Mouse (Mus musculus): ENCODE results near the gene Theg. TPM values are rescaled to one million over a fixed set of nuclear protein-coding genes. Genes with fewer than 3 reads are reported as not detected.

Gene Theg
- polyA plus RNA-seq, 2 experiments: not detected

DNA sequence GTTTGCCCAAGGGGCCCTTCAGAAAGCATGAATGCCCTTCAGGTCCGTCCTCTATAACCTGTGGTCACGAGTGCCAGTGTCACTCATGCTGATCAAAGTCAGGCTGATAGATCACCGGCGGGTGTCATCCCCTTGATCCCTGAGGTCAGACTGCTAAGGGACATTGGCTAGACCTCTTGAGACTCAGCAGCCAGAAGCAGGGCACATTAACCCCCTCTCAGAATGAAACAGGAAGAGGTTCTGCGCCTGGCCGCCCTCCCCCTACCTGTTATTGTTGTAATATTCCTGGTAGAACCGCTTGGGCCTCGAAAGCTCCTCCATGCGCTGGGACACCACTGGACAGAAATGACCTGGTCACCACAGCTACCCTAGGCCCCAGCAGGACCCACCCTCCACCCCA, 2.7 kb downstream of the Theg start:
- 81% methylated on average over 9 of the region's 9 CpGs for WGBS
- no peak overlapping the region for H3K9ac ChIP-seq (ENCODE audit: low read depth, low read length, severe bottlenecking)
- no peaks in the 10 kb centered on the region for H3K4me1 ChIP-seq (ENCODE audit: control insufficient read depth, insufficient read depth, low read length)

GRCm38 (mm10) chr10:79584021-79584420, 3.1 kb downstream of the Theg start:
- H3K4me1 ChIP-seq (ENCODE audit: control insufficient read depth, insufficient read depth, low read length): no peaks in the 10 kb centered on the region
- no peak overlapping the region for H3K9ac ChIP-seq (ENCODE audit: low read depth, low read length, severe bottlenecking)
- WGBS: 53% methylated on average over 7 of the region's 7 CpGs
- ATAC-seq (ENCODE audit: low FRiP score, low read depth) (no peak), DNase-seq (ENCODE audit: low spot score) (no peak)
- H3K9me3 ChIP-seq (ENCODE audit: control insufficient read depth, low read length): no peaks in the 10 kb centered on the region
- no peak for TF ChIP-seq POLR2A (IDR thresholded peaks at IDR 0.05; ENCODE audit: borderline replicate concordance, extremely low read depth, insufficient read depth, insufficient read length)
- H3K4me3 ChIP-seq (replicated peaks; ENCODE audit: low read length): no peak overlapping the region
- no peak overlapping the region for H3K4me2 ChIP-seq (replicated peaks; ENCODE audit: low read depth, low read length, severe bottlenecking)
- no peak overlapping the region for H3K27ac ChIP-seq (replicated peaks; ENCODE audit: low read depth, low read length)
- H3K36me3 ChIP-seq (ENCODE audit: control insufficient read depth, insufficient read depth, low read length): no peaks in the 10 kb centered on the region
- no peaks in the 10 kb centered on the region for H3K27me3 ChIP-seq (ENCODE audit: control insufficient read depth, insufficient read depth, low read length)

More for the DNA sequence above, 2.7 kb downstream of the Theg start:
- TF ChIP-seq POLR2A (IDR thresholded peaks at IDR 0.05; ENCODE audit: borderline replicate concordance, extremely low read depth, insufficient read depth, insufficient read length): no peak
- ATAC-seq (ENCODE audit: low FRiP score, low read depth): no peak
- H3K4me2 ChIP-seq (replicated peaks; ENCODE audit: low read depth, low read length, severe bottlenecking): no peak overlapping the region
- no peak overlapping the region for H3K27ac ChIP-seq (replicated peaks; ENCODE audit: low read depth, low read length)
- no peaks in the 10 kb centered on the region for H3K9me3 ChIP-seq (ENCODE audit: control insufficient read depth, low read length)
- H3K4me3 ChIP-seq (replicated peaks; ENCODE audit: low read length): no peak overlapping the region
- no peaks in the 10 kb centered on the region for H3K36me3 ChIP-seq (ENCODE audit: control insufficient read depth, insufficient read depth, low read length)
- no peak for DNase-seq (ENCODE audit: low spot score)
- H3K27me3 ChIP-seq (ENCODE audit: control insufficient read depth, insufficient read depth, low read length): no peaks in the 10 kb centered on the region

GRCm38 (mm10) chr10:79581501-79581900, 5.6 kb downstream of the Theg start:
- TF ChIP-seq POLR2A (IDR thresholded peaks at IDR 0.05; ENCODE audit: borderline replicate concordance, extremely low read depth, insufficient read depth, insufficient read length): no peak
- DNase-seq (ENCODE audit: low spot score): no peak
- no peaks in the 10 kb centered on the region for H3K27me3 ChIP-seq (ENCODE audit: control insufficient read depth, insufficient read depth, low read length)

DNA sequence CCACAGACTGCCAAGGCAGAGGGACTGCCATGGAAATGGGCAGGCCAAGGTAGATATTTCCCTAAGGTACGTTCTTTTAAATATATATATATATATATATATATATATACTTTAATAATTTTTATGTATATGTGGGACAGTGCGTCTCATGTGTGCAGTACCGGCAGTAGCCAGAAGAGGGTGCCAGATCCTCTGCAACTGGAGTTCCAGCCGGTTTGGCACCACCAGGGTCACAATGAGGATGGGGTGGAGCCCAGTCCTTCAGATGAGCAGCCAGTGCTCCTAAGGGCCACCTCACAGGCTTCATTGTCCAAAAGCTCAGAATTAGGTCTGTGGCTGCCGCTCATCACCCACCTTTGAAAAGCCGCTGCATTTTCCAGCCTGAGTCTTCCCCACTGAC, 6.3 kb downstream of the Theg start:
- TF ChIP-seq POLR2A (IDR thresholded peaks at IDR 0.05; ENCODE audit: borderline replicate concordance, extremely low read depth, insufficient read depth, insufficient read length): no peak
- H3K27me3 ChIP-seq (ENCODE audit: control insufficient read depth, insufficient read depth, low read length): no peaks in the 10 kb centered on the region
- no peak overlapping the region for H3K9ac ChIP-seq (ENCODE audit: low read depth, low read length, severe bottlenecking)
- no peak overlapping the region for H3K4me3 ChIP-seq (replicated peaks; ENCODE audit: low read length)
- no peaks in the 10 kb centered on the region for H3K9me3 ChIP-seq (ENCODE audit: control insufficient read depth, low read length)
- H3K36me3 ChIP-seq (ENCODE audit: control insufficient read depth, insufficient read depth, low read length): no peaks in the 10 kb centered on the region
- no peak overlapping the region for H3K27ac ChIP-seq (replicated peaks; ENCODE audit: low read depth, low read length)
- WGBS: 40% methylated on average over 6 of the region's 6 CpGs
- DNase-seq (ENCODE audit: low spot score) (no peak), ATAC-seq (ENCODE audit: low FRiP score, low read depth) (no peak)
- no peaks in the 10 kb centered on the region for H3K4me1 ChIP-seq (ENCODE audit: control insufficient read depth, insufficient read depth, low read length)
- H3K4me2 ChIP-seq (replicated peaks; ENCODE audit: low read depth, low read length, severe bottlenecking): no peak overlapping the region

More at GRCm38 (mm10) chr10:79581501-79581900, 5.6 kb downstream of the Theg start:
- ATAC-seq (ENCODE audit: low FRiP score, low read depth): no peak
- H3K36me3 ChIP-seq (ENCODE audit: control insufficient read depth, insufficient read depth, low read length): no peaks in the 10 kb centered on the region
- H3K4me3 ChIP-seq (replicated peaks; ENCODE audit: low read length): no peak overlapping the region
- 87% methylated on average over 8 of the region's 8 CpGs for WGBS
- no peak overlapping the region for H3K9ac ChIP-seq (ENCODE audit: low read depth, low read length, severe bottlenecking)
- no peaks in the 10 kb centered on the region for H3K4me1 ChIP-seq (ENCODE audit: control insufficient read depth, insufficient read depth, low read length)
- H3K27ac ChIP-seq (replicated peaks; ENCODE audit: low read depth, low read length): no peak overlapping the region
- no peaks in the 10 kb centered on the region for H3K9me3 ChIP-seq (ENCODE audit: control insufficient read depth, low read length)
- H3K4me2 ChIP-seq (replicated peaks; ENCODE audit: low read depth, low read length, severe bottlenecking): no peak overlapping the region

DNA sequence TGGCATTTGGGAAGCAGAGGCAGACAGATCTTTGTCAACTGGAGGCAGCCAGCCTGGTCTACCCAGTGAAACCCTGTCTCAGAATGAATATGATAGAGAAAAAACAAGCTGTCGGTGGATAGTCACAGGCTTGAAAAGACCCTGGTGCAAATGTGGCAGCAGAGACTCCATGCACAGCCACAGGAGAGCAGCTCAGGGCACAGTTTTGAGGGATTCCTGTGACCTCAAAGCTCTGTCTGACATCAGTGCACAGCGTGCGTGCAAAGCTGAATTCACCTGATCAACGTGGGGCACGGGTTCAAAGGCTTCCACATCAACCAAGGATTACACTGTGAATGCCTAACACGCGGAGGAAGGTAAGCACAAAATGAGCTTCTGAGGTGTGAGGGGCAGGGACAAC, 6.8 kb downstream of the Theg start:
- H3K4me3 ChIP-seq (replicated peaks; ENCODE audit: low read length): no peak overlapping the region
- H3K36me3 ChIP-seq (ENCODE audit: control insufficient read depth, insufficient read depth, low read length): no peaks in the 10 kb centered on the region
- DNase-seq (ENCODE audit: low spot score) (no peak), ATAC-seq (ENCODE audit: low FRiP score, low read depth) (no peak)
- no peaks in the 10 kb centered on the region for H3K27me3 ChIP-seq (ENCODE audit: control insufficient read depth, insufficient read depth, low read length)
- H3K9ac ChIP-seq (ENCODE audit: low read depth, low read length, severe bottlenecking): no peak overlapping the region
- TF ChIP-seq POLR2A (IDR thresholded peaks at IDR 0.05; ENCODE audit: borderline replicate concordance, extremely low read depth, insufficient read depth, insufficient read length): no peak
- H3K4me2 ChIP-seq (replicated peaks; ENCODE audit: low read depth, low read length, severe bottlenecking): no peak overlapping the region
- H3K27ac ChIP-seq (replicated peaks; ENCODE audit: low read depth, low read length): no peak overlapping the region
- WGBS: 66% methylated on average over 7 of the region's 7 CpGs
- H3K9me3 ChIP-seq (ENCODE audit: control insufficient read depth, low read length): no peaks in the 10 kb centered on the region
- H3K4me1 ChIP-seq (ENCODE audit: control insufficient read depth, insufficient read depth, low read length): no peaks in the 10 kb centered on the region

- WGBS: 79% methylated on average over 12 of the region's 12 CpGs
These were observed 7.3 kb downstream of the Theg start for GRCm38 (mm10) chr10:79579781-79580180.

More at GRCm38 (mm10) chr10:79579781-79580180, 7.3 kb downstream of the Theg start:
- no peak for DNase-seq (ENCODE audit: low spot score)
- H3K4me2 ChIP-seq (replicated peaks; ENCODE audit: low read depth, low read length, severe bottlenecking): no peak overlapping the region
- no peaks in the 10 kb centered on the region for H3K36me3 ChIP-seq (ENCODE audit: control insufficient read depth, insufficient read depth, low read length)
- H3K9me3 ChIP-seq (ENCODE audit: control insufficient read depth, low read length): no peaks in the 10 kb centered on the region
- ATAC-seq (ENCODE audit: low FRiP score, low read depth): no peak
- no peaks in the 10 kb centered on the region for H3K4me1 ChIP-seq (ENCODE audit: control insufficient read depth, insufficient read depth, low read length)
- H3K9ac ChIP-seq (ENCODE audit: low read depth, low read length, severe bottlenecking): no peak overlapping the region
- no peak for TF ChIP-seq POLR2A (IDR thresholded peaks at IDR 0.05; ENCODE audit: borderline replicate concordance, extremely low read depth, insufficient read depth, insufficient read length)
- no peaks in the 10 kb centered on the region for H3K27me3 ChIP-seq (ENCODE audit: control insufficient read depth, insufficient read depth, low read length)
- H3K4me3 ChIP-seq (replicated peaks; ENCODE audit: low read length): no peak overlapping the region
- no peak overlapping the region for H3K27ac ChIP-seq (replicated peaks; ENCODE audit: low read depth, low read length)

Measured in limb, embryonic 14.5 days (tissue).